Mouse (Mus musculus) erythroblast, embryonic 14.5 days (primary cell): Measurements from ENCODE around the gene Pard3b.

Experiments used
- GATA1 ChIP-seq: IDR thresholded peaks from 2 replicates; pipeline ENCODE4 v1.6.1; 2012; ENCODE audit warnings: low read length, inconsistent platforms, mixed read lengths
- TAL1 ChIP-seq: IDR thresholded peaks from 3 replicates; pipeline ENCODE4 v1.6.1; 2012; ENCODE audit warnings: low read length, inconsistent platforms, mixed read lengths

DNA sequence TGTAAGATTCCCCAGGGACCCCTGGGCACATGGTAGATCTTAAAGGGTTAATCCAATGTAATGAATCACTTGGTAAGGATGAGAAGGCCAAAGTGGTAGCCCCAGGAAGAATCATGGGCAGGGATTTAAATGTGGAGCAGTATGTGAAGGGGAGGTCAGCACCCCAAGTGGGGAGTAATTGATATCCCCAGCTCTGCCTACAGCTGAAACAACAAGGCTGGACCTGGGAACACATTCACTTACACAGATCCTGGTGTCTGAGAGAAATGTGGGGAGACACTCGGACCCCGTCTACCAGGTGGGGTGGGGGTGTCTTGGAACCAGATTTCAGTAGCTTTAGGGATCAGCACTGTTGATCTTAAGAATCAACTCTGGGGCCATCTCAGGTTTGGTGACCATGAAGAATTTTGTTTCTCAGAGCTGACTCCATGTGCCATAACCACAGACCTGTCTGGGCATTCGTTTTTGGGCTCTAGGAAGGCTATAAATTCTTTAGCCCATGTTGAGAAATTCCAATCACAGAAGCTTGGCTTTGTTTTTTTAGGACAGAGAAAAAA, 979.6 kb downstream of the Pard3b start:
- TF ChIP-seq GATA1 = no peak
- TF ChIP-seq TAL1 = no peak
